Mouse (Mus musculus) stomach, embryonic 16.5 days (tissue): ENCODE results near the gene Amigo2. TPM values are rescaled to one million over a fixed set of nuclear protein-coding genes. Genes with fewer than 3 reads are reported as not detected.

Experiments used
- ATAC-seq: fragments of 200-750 bp; cut with Nextera tagmentation; 2 replicates; pipeline ENCODE4 v1.8.0; 2017; ENCODE audit warnings: moderate number of reproducible peaks, moderate TSS enrichment; ENCODE audit not compliant: insufficient read depth, low FRiP score
- H3K27ac ChIP-seq: fragments of 300-500 bp; sonication (generic); 2 replicates; pipeline ENCODE4 v1.5.1; 2014; ENCODE audit warnings: low read length
- H3K27me3 ChIP-seq: fragments of 300-500 bp; sonication (generic); 2 replicates; pipeline ENCODE4 v1.6.1; 2014; ENCODE audit warnings: low read length, control low read depth, mixed read lengths; ENCODE audit not compliant: control insufficient read depth, insufficient read depth
- H3K36me3 ChIP-seq: fragments of 300-500 bp; sonication (generic); 2 replicates; pipeline ENCODE4 v1.6.1; 2014; ENCODE audit warnings: low read length; ENCODE audit not compliant: control insufficient read depth, insufficient read depth
- H3K4me1 ChIP-seq: fragments of 300-500 bp; sonication (generic); 2 replicates; pipeline ENCODE4 v1.6.1; 2014; ENCODE audit warnings: low read length, control low read depth, mixed read lengths; ENCODE audit not compliant: control insufficient read depth, insufficient read depth
- H3K4me2 ChIP-seq: fragments of 300-500 bp; sonication (generic); 2 replicates; pipeline ENCODE4 v1.6.1; 2014; ENCODE audit warnings: low read depth, low read length, mixed read lengths
- H3K4me3 ChIP-seq: fragments of 300-500 bp; sonication (generic); replicated peaks from 2 replicates; pipeline ENCODE4 v1.5.1; 2014; ENCODE audit warnings: mild to moderate bottlenecking, low read length
- H3K9ac ChIP-seq: fragments of 300-500 bp; sonication (generic); 2 replicates; pipeline ENCODE4 v1.6.1; 2014; ENCODE audit warnings: low read length
- H3K9me3 ChIP-seq: fragments of 300-500 bp; sonication (generic); replicated peaks from 2 replicates; pipeline ENCODE4 v1.6.1; 2016; ENCODE audit warnings: low read length, control low read depth; ENCODE audit not compliant: control insufficient read depth
- WGBS: fragments of 180-500 bp; shearing (Covaris S2); extraction: QIAGEN DNeasy Blood & Tissue Kit; methylation state at CpG from one replicate; pipeline ENCODE4 v1.1.7; 2014; 5-methylcytosine and 5-hydroxymethylcytosine counted together
- polyA plus RNA-seq: library from polyadenylated mRNA; unstranded; fragments of >200 nt; fragmentation: Nextera tagmentation; extraction: Ambion mirVana; gene quantifications from 2 replicates; pipeline ENCODE4 v1.2.1, GENCODE M21; 2015

Gene Amigo2
- polyA plus RNA-seq, 1 experiment from 2014 or later, result 3.9 TPM

- H3K4me1 ChIP-seq, result no peaks in the 10 kb centered on the region
- H3K9ac ChIP-seq, result no peak overlapping the region
- H3K36me3 ChIP-seq, result no peaks in the 10 kb centered on the region
- WGBS, result 69% methylated on average over 5 of the region's 5 CpGs
- H3K9me3 ChIP-seq, result no peaks in the 10 kb centered on the region
- H3K27me3 ChIP-seq, result no peaks in the 10 kb centered on the region
- no peak overlapping the region for H3K4me3 ChIP-seq
- H3K4me2 ChIP-seq, result no peak overlapping the region
- H3K27ac ChIP-seq, result no peak overlapping the region
- ATAC-seq, result no peak
Measured at GRCm38 (mm10) chr15:97284201-97284600, 37.1 kb upstream of the Amigo2 start.

- Histone ChIP-seq H3K27ac (no peak overlapping the region), H3K4me1 (no peaks in the 10 kb centered on the region), H3K9ac (no peak overlapping the region), H3K4me2 (no peak overlapping the region), H3K4me3 (no peak overlapping the region), H3K27me3 (no peaks in the 10 kb centered on the region), H3K36me3 (no peaks in the 10 kb centered on the region), H3K9me3 (no peaks in the 10 kb centered on the region)
- WGBS, result 57% methylated on average over 6 of the region's 6 CpGs
- no peak for ATAC-seq
Measured at GRCm38 (mm10) chr15:97282572-97282881, 35.4 kb upstream of the Amigo2 start.

GRCm38 (mm10) chr15:97281712-97282571 lies 34.9 kb upstream of the Amigo2 start:
- H3K9ac ChIP-seq, result no peak overlapping the region
- no peaks in the 10 kb centered on the region for H3K36me3 ChIP-seq
- H3K4me2 ChIP-seq, result no peak overlapping the region
- no peaks in the 10 kb centered on the region for H3K9me3 ChIP-seq
- WGBS, result 56% methylated on average over 10 of the region's 10 CpGs
- no peaks in the 10 kb centered on the region for H3K27me3 ChIP-seq
- H3K4me3 ChIP-seq, result no peak overlapping the region
- H3K4me1 ChIP-seq, result no peaks in the 10 kb centered on the region
- no peak for ATAC-seq
- H3K27ac ChIP-seq, result no peak overlapping the region

GRCm38 (mm10) chr15:97280776-97281175 lies 33.7 kb upstream of the Amigo2 start:
- Histone ChIP-seq H3K36me3 (no peaks in the 10 kb centered on the region), H3K9me3 (no peaks in the 10 kb centered on the region), H3K4me3 (no peak overlapping the region), H3K4me1 (no peaks in the 10 kb centered on the region), H3K27me3 (no peaks in the 10 kb centered on the region), H3K4me2 (no peak overlapping the region), H3K27ac (no peak overlapping the region), H3K9ac (no peak overlapping the region)
- 51% methylated on average over 9 of the region's 9 CpGs for WGBS
- ATAC-seq, result no peak

- ATAC-seq, result no peak
- Histone ChIP-seq H3K27me3 (no peaks in the 10 kb centered on the region), H3K4me1 (no peaks in the 10 kb centered on the region), H3K9ac (no peak overlapping the region), H3K4me2 (no peak overlapping the region), H3K9me3 (no peaks in the 10 kb centered on the region), H3K4me3 (no peak overlapping the region), H3K27ac (no peak overlapping the region), H3K36me3 (no peaks in the 10 kb centered on the region)
- 79% methylated on average over 8 of the region's 8 CpGs for WGBS
Measured at GRCm38 (mm10) chr15:97280131-97280530, 33.0 kb upstream of the Amigo2 start.

GRCm38 (mm10) chr15:97278340-97278948 lies 31.4 kb upstream of the Amigo2 start:
- WGBS, result 92% methylated on average over 9 of the region's 9 CpGs
- H3K4me1 ChIP-seq, result no peaks in the 10 kb centered on the region
- H3K9ac ChIP-seq, result no peak overlapping the region
- no peak overlapping the region for H3K27ac ChIP-seq
- no peak overlapping the region for H3K4me3 ChIP-seq
- no peaks in the 10 kb centered on the region for H3K27me3 ChIP-seq
- no peak overlapping the region for H3K4me2 ChIP-seq
- H3K9me3 ChIP-seq, result no peaks in the 10 kb centered on the region
- no peak for ATAC-seq
- no peaks in the 10 kb centered on the region for H3K36me3 ChIP-seq

GRCm38 (mm10) chr15:97277328-97277727 lies 30.2 kb upstream of the Amigo2 start:
- Histone ChIP-seq H3K4me1 (0 out of 2 replicates have a peak, but pooled peaks cover 2% of the 10 kb centered on the region), H3K4me3 (no peak overlapping the region), H3K27ac (no peak overlapping the region), H3K9ac (no peak overlapping the region), H3K9me3 (no peaks in the 10 kb centered on the region), H3K27me3 (no peaks in the 10 kb centered on the region), H3K4me2 (no peak overlapping the region), H3K36me3 (no peaks in the 10 kb centered on the region)
- ATAC-seq, result no peak
- 77% methylated on average over 10 of the region's 10 CpGs for WGBS

- H3K36me3 ChIP-seq, result no peaks in the 10 kb centered on the region
- no peaks in the 10 kb centered on the region for H3K27me3 ChIP-seq
- no peaks in the 10 kb centered on the region for H3K9me3 ChIP-seq
- H3K9ac ChIP-seq, result no peak overlapping the region
- H3K27ac ChIP-seq, result no peak overlapping the region
- 0 out of 2 replicates have a peak, but pooled peaks have one; percentile 17 for ATAC-seq
- no peak overlapping the region for H3K4me2 ChIP-seq
- 0 out of 2 replicates have a peak, but pooled peaks cover 5% of the 10 kb centered on the region for H3K4me1 ChIP-seq
- WGBS, result 49% methylated on average over 20 of the region's 20 CpGs
- H3K4me3 ChIP-seq, result no peak overlapping the region
Measured at GRCm38 (mm10) chr15:97276660-97277153, 29.6 kb upstream of the Amigo2 start.

- no peak overlapping the region for H3K9ac ChIP-seq
- peaks cover 11% of the 10 kb centered on the region; the same call in 1 of the 2 replicates for H3K4me1 ChIP-seq
- no peak overlapping the region for H3K27ac ChIP-seq
- no peak for ATAC-seq
- no peak overlapping the region for H3K4me3 ChIP-seq
- no peaks in the 10 kb centered on the region for H3K9me3 ChIP-seq
- no peaks in the 10 kb centered on the region for H3K27me3 ChIP-seq
- WGBS, result 86% methylated on average over 12 of the region's 12 CpGs
- H3K4me2 ChIP-seq, result no peak overlapping the region
- no peaks in the 10 kb centered on the region for H3K36me3 ChIP-seq
Measured at GRCm38 (mm10) chr15:97275626-97276395, 28.7 kb upstream of the Amigo2 start.
